Mouse (Mus musculus) cerebellum, postnatal 14 days (tissue): ENCODE results near the gene Zfp446.

ENCODE experiments used
- DNase-seq, 2 experiments: peaks; one replicate each; pipeline ENCODE4 v3.0.0; 2021; ENCODE audit warnings: mixed read lengths in 2 of 2

Gene Zfp446

DNA sequence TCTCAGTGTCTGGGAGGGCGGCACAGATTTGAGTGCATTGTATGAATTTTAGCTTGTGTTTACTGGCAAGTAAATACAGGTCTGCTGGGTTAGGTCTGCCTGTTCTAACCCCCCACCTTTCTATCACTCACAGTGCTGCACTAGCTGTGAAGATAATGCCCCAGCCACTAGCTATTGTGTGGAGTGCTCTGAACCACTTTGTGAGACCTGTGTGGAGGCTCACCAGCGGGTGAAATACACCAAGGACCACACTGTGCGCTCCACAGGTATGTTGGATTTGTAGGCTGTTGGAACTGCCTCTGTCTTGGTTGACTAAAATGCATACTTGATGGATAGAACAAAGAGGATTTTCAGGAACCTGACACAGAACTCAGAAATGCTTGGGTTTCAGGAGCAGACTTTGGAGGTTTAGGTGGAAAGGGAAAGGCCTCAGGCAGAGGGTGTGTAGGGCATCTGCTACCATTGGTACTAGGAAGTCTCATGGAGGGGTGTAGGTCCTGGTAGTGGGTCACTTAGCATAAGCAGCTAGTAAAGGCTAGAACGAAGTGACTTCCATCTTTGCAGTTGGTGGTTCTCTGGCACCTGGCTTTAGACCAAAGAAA is 48.0 kb downstream of the Zfp446 start:
- DNase-seq = no peak

DNA sequence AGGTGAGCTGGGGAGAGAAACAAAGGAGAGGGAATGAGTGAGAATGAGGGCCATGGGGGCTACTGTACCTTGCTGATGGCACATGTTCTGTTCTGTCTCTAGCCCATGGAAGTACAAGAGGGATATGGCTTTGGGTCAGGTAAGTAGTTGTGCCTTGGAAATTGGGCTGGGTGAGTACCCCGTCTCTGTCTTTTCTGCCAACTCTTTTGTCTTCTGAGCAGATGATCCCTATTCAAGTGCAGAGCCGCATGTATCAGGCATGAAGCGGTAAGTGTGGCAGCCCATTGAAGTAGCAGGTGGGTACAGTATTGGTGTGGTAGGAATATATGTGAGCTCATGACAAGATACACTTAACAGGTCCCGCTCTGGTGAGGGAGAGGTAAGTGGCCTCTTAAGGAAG is 51.3 kb downstream of the Zfp446 start:
- DNase-seq = no peak

DNA sequence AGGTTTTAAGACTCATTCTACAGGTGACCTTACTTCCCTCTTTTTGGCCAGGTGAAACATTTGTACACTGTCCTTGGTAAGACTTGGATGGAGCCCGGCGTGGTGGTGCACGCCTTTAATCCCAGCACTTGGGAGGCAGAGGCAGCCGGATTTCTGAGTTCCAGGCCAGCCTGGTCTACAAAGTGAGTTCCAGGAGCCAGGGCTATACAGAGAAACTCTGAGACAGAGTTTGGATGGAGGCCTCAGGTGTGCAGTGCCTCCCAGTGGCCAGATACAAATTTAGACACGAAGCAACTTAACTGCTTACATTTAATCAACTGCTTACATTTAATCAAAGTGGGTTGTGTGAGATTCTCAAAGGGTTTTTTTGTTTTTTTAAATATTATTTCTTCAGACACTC is 53.4 kb downstream of the Zfp446 start:
- DNase-seq = peak; percentile 43 to 59

GRCm38 (mm10) chr7:13031983-13032382 is 54.3 kb downstream of the Zfp446 start:
- DNase-seq = no peak

DNA sequence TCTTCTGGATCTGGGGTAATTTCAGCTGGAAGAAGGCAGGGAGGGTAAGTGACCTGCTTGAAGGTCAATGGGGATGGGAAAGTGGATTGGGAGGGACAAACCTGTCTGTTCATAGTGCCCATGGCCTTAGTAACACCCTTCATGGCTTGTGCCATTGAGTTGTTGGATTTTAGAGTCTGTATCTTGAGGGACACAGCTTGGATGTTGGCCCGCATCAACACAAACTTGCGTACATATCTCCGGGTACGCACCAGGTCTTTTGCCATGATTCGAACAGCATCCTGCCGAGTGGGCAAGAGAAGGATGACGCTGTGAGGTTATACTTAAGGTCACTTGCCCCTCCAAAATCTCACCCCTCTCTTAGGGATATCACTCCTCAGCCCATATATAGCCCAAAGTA is 54.9 kb downstream of the Zfp446 start:
- DNase-seq = peak in 1 of 2 experiments; percentile 6

DNA sequence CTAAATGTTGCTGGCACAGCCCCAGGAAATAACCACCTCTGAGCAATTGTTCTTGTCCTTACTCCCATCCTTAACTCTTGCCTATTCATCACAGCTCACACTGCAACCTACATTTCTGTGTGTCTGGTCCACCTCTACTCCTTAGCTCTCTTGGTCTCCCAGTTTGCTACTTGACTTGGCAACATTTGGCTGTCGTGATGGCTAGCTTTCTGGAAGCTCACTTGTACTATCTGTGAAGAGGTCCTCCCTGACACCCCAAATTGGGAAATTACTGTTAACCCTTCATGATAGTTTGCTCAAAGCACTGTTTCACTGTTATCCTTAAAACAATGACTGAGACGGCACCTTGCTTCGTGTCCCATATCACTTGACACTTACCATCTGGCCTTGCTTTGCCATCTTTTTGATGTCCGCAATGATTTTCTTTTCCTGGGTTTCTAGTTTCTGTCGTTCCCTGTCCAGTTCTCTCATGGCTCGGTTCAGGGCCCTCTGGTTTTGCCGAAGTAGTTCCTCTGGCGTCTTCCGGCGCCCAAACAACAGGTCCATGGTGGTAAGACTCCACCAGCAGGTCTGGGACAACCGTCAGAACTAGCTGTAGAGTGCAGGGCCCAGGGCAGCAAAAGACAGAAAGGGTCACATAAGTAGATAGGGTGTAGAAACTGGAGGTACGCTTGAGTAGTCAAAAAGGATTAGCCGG is 56.0 kb downstream of the Zfp446 start:
- peak; percentile 26 to 43 for DNase-seq

DNA sequence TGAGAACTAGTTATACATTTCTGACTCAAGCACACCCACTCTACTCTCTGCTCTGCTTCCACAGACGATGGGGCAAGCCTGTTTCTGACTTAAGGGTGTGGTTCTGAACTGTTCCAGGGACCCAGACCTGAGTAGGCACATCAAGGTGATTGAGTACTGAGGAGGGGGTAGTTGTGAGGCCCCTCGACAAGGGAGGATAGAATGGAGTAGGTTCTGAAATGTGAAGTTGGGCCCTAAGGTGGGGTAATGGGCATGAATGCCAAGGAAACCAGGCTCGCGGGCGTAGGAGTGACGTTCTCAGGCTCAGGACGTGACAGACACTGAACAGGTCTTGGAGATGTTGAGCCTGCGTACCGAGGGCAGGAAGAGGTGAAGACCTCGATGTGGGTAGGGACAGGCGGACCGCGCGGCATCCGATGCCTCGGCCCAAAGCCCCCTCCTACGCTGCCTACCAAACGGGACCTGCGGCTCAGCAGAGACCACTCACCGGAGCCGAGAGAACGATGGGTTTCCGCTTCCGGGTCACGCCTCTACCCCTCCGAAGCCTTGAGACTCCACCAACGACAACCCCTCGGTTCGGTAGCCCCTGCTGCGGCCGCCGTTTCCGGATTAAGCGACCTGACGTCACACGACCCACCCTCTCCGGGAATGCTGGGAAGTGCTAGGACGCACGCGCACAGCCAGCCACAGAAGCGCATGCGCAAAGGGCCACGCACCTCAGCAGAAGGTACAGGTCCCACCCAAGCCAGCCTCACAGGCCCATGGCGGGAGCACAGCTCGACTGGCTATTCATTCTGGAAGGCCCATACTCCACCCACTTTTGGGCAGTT is 56.7 kb downstream of the Zfp446 start, which contains the start of gene Chmp2a:
Gene Chmp2a, minus strand, starts transcription at position 660 of the 830 bp plus-strand sequence.
- DNase-seq = peak; percentile 99
